Mouse (Mus musculus) neural tube, embryonic 15.5 days (tissue): Measurements from ENCODE around the gene Kras. TPM values are rescaled to one million over a fixed set of nuclear protein-coding genes. Genes with fewer than 3 reads are reported as not detected.
A peak's percentile ranks its signal among the peaks of the same experiment; 100 is the strongest.

ENCODE experiments used
- ATAC-seq: fragments of 200-750 bp; cut with Nextera tagmentation; 2 replicates; pipeline ENCODE4 v1.8.0; 2017; ENCODE audit warnings: mild to moderate bottlenecking, moderate TSS enrichment, moderate library complexity; ENCODE audit not compliant: low FRiP score
- H3K27ac ChIP-seq: fragments of 300-500 bp; sonication (generic); replicated peaks from 2 replicates; pipeline ENCODE4 v1.5.1; 2015; ENCODE audit warnings: mild to moderate bottlenecking, inconsistent platforms
- H3K27me3 ChIP-seq: fragments of 300-500 bp; sonication (generic); replicated peaks from 2 replicates; pipeline ENCODE4 v1.6.1; 2015; ENCODE audit warnings: inconsistent platforms
- H3K36me3 ChIP-seq: fragments of 300-500 bp; sonication (generic); 2 replicates; pipeline ENCODE4 v1.6.1; 2015; ENCODE audit warnings: inconsistent platforms
- H3K4me1 ChIP-seq: fragments of 300-500 bp; sonication (generic); 2 replicates; pipeline ENCODE4 v1.6.1; 2015; ENCODE audit warnings: inconsistent platforms
- H3K4me2 ChIP-seq: fragments of 300-500 bp; sonication (generic); 2 replicates; pipeline ENCODE4 v1.6.1; 2015; ENCODE audit warnings: inconsistent platforms, mild to moderate bottlenecking, moderate library complexity
- H3K4me3 ChIP-seq: fragments of 300-500 bp; sonication (generic); replicated peaks from 2 replicates; pipeline ENCODE4 v1.5.1; 2015; ENCODE audit warnings: mild to moderate bottlenecking, inconsistent platforms
- H3K9ac ChIP-seq: fragments of 300-500 bp; sonication (generic); replicated peaks from 2 replicates; pipeline ENCODE4 v1.6.1; 2015; ENCODE audit warnings: mild to moderate bottlenecking, inconsistent platforms
- H3K9me3 ChIP-seq: fragments of 300-500 bp; sonication (generic); replicated peaks from 2 replicates; pipeline ENCODE4 v1.6.1; 2016; ENCODE audit warnings: inconsistent platforms
- WGBS: fragments of 180-500 bp; shearing (Covaris S2); methylation state at CpG from one replicate; pipeline ENCODE4 v1.1.7; 2015; ENCODE audit warnings: mixed read lengths; 5-methylcytosine and 5-hydroxymethylcytosine counted together
- polyA plus RNA-seq: library from polyadenylated mRNA; unstranded; fragments of >200 nt; fragmentation: Nextera tagmentation; extraction: Ambion mirVana; gene quantifications from 2 replicates; pipeline ENCODE4 v1.2.1, GENCODE M21; 2015

The Kras gene
- polyA plus RNA-seq, 1 experiment from 2014 or later, result 69.6 TPM

DNA sequence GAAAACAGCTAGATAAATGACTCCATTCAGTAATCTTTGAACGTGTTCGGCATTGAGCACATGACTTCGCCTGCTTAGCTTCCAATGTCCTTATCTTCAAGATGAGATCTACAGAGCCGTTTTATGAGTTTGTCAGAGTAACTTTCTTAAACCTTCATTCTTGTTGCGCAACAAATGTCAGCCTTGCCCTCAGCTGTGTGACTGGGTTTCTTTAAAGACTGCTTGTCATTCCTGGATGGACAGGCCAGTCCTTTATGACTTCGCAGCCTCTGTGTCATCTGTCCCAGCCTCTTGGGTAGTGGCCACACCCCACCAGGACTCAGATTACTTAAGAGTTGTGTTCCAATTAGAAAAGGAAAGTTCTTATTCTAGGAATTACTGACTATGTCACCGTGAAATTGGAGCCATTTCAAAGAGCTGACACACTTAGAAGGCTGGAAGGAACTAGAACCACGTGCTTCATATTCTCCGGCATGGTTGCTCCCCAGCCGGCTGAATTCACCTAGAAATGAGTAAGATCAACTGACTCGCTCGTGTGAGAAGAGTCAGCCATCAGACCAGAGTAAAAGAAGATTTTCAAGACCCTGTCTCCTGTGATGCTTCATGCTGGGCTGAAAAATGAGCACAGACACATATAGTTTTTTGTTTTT is 24.1 kb upstream of the Kras start:
- Histone ChIP-seq H3K9ac (no peak overlapping the region), H3K4me1 (peaks cover 7% of the 10 kb centered on the region), H3K36me3 (no peaks in the 10 kb centered on the region), H3K4me2 (no peak overlapping the region), H3K27me3 (no peaks in the 10 kb centered on the region), H3K4me3 (no peak overlapping the region), H3K9me3 (no peaks in the 10 kb centered on the region), H3K27ac (no peak overlapping the region)
- no peak for ATAC-seq
- WGBS, result 81% methylated on average over 12 of the region's 12 CpGs

GRCm38 (mm10) chr6:145272142-145272937 is 22.3 kb upstream of the Kras start:
- Histone ChIP-seq H3K4me1 (peaks cover 7% of the 10 kb centered on the region), H3K27ac (no peak overlapping the region), H3K27me3 (no peaks in the 10 kb centered on the region), H3K9me3 (no peaks in the 10 kb centered on the region), H3K36me3 (no peaks in the 10 kb centered on the region), H3K9ac (no peak overlapping the region), H3K4me3 (no peak overlapping the region), H3K4me2 (no peak overlapping the region)
- ATAC-seq, result no peak
- WGBS, result 91% methylated on average over 10 of the region's 10 CpGs

DNA sequence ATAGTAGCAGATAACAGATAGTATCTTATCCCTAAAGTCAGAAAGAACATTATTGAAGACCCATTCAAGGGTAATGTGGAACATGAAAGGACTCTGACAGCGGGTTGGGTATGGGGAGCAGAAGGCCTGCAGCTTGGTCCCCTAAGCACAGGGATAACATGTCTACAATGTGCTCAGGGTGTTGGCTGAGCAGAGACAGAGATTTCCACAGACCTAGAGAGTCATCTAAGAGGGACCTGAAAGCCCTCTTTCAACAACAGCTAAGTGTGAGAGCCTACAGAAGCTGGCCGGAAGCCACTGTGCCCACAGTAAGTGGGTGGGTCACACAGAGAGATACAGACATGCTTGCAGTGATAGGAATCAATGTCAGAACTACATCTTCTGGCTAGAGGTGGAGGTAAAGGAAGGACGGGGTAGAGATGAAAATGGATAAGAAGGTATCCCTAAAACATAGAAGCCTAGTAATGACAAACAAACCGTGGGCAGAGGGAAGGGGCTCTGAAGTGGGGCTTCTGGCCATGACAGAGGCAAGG is 19.3 kb upstream of the Kras start:
- 86% methylated on average over 4 of the region's 4 CpGs for WGBS
- no peaks in the 10 kb centered on the region for H3K9me3 ChIP-seq
- H3K4me3 ChIP-seq, result no peak overlapping the region
- H3K27me3 ChIP-seq, result no peaks in the 10 kb centered on the region
- no peaks in the 10 kb centered on the region for H3K4me1 ChIP-seq
- no peak for ATAC-seq
- H3K36me3 ChIP-seq, result no peaks in the 10 kb centered on the region
- no peak overlapping the region for H3K4me2 ChIP-seq
- H3K27ac ChIP-seq, result no peak overlapping the region
- H3K9ac ChIP-seq, result no peak overlapping the region

- H3K27me3 ChIP-seq, result no peaks in the 10 kb centered on the region
- H3K9me3 ChIP-seq, result no peaks in the 10 kb centered on the region
- H3K36me3 ChIP-seq, result no peaks in the 10 kb centered on the region
- no peak overlapping the region for H3K4me2 ChIP-seq
- H3K9ac ChIP-seq, result no peak overlapping the region
- WGBS, result 86% methylated on average over 6 of the region's 6 CpGs
- H3K27ac ChIP-seq, result no peak overlapping the region
- no peaks in the 10 kb centered on the region for H3K4me1 ChIP-seq
- no peak overlapping the region for H3K4me3 ChIP-seq
- no peak for ATAC-seq
Measured at GRCm38 (mm10) chr6:145267692-145268091, 17.7 kb upstream of the Kras start.

- Histone ChIP-seq H3K36me3 (no peaks in the 10 kb centered on the region), H3K4me1 (no peaks in the 10 kb centered on the region), H3K27ac (no peak overlapping the region), H3K9me3 (no peaks in the 10 kb centered on the region), H3K4me2 (no peak overlapping the region), H3K4me3 (no peak overlapping the region), H3K27me3 (no peaks in the 10 kb centered on the region), H3K9ac (no peak overlapping the region)
- ATAC-seq, result no peak
- 85% methylated on average over 7 of the region's 7 CpGs for WGBS
Measured at GRCm38 (mm10) chr6:145262314-145262713, 12.3 kb upstream of the Kras start.

- ATAC-seq, result no peak
- no peak overlapping the region for H3K4me2 ChIP-seq
Measured at GRCm38 (mm10) chr6:145256701-145257073, 6.6 kb upstream of the Kras start.

DNA sequence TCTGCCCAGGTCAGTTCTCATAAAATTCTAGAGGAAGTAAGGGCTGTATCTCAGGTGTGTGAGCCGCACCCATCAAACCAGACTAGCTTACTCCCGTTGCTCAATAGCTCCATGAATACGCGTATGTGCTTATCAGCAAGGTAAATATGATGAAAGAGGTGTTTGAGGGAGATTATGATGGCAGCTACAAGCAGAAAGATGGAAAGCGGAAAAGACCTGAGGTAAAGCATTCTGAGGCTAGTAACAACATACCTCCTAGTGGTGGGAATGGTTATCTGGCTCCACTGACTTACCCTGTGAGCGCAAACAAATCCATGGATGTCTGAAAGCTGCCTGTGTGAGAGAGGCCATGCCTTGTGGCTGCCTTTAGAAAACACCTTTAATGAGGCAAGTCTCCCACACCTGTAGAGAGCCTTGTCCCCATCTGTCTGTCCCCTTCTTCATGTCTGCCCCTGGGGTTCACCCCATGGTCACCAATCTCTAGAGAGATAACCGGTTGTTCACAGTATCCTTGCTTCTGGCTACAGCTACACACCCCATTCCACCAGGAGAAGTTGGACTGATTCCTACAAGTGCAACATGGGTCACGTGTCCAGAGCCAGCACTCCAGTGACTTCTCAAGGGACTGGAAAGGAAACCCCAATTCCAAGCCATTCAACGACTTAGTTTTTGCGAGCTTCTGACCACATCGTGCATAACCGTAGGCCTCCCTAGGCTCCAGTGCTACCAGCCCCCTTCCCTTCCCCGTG is 6.1 kb upstream of the Kras start:
- H3K4me3 ChIP-seq, result no peak overlapping the region
- WGBS, result 90% methylated on average over 13 of the region's 13 CpGs
- peaks cover 7% of the 10 kb centered on the region; the same call in 1 of the 2 replicates for H3K4me1 ChIP-seq
- no peak overlapping the region for H3K9ac ChIP-seq
- no peaks in the 10 kb centered on the region for H3K27me3 ChIP-seq
- H3K4me2 ChIP-seq, result no peak overlapping the region
- H3K9me3 ChIP-seq, result no peaks in the 10 kb centered on the region
- H3K36me3 ChIP-seq, result no peaks in the 10 kb centered on the region
- no peak for ATAC-seq
- H3K27ac ChIP-seq, result no peak overlapping the region

More at GRCm38 (mm10) chr6:145256701-145257073, 6.6 kb upstream of the Kras start:
- H3K9me3 ChIP-seq, result no peaks in the 10 kb centered on the region
- H3K9ac ChIP-seq, result no peak overlapping the region
- H3K4me1 ChIP-seq, result peaks cover 1% of the 10 kb centered on the region; the same call in 1 of the 2 replicates
- no peaks in the 10 kb centered on the region for H3K36me3 ChIP-seq
- WGBS, result 43% methylated on average over 2 of the region's 2 CpGs
- no peak overlapping the region for H3K27ac ChIP-seq
- H3K27me3 ChIP-seq, result no peaks in the 10 kb centered on the region
- no peak overlapping the region for H3K4me3 ChIP-seq

- 8% methylated on average over 16 of the region's 16 CpGs for WGBS
- H3K27me3 ChIP-seq, result no peaks in the 10 kb centered on the region
- peak overlapping the region; percentile 89 for H3K4me3 ChIP-seq
- H3K36me3 ChIP-seq, result no peaks in the 10 kb centered on the region
- peaks cover 28% of the 10 kb centered on the region for H3K4me1 ChIP-seq
- H3K9ac ChIP-seq, result peak overlapping the region; percentile 89
- peak; percentile 25; the same call in 1 of the 2 replicates for ATAC-seq
- H3K4me2 ChIP-seq, result peak overlapping the region; percentile 78
- H3K9me3 ChIP-seq, result no peaks in the 10 kb centered on the region
- H3K27ac ChIP-seq, result peak overlapping the region; percentile 87
Measured at GRCm38 (mm10) chr6:145250820-145251219, 781 bp upstream of the Kras start.

DNA sequence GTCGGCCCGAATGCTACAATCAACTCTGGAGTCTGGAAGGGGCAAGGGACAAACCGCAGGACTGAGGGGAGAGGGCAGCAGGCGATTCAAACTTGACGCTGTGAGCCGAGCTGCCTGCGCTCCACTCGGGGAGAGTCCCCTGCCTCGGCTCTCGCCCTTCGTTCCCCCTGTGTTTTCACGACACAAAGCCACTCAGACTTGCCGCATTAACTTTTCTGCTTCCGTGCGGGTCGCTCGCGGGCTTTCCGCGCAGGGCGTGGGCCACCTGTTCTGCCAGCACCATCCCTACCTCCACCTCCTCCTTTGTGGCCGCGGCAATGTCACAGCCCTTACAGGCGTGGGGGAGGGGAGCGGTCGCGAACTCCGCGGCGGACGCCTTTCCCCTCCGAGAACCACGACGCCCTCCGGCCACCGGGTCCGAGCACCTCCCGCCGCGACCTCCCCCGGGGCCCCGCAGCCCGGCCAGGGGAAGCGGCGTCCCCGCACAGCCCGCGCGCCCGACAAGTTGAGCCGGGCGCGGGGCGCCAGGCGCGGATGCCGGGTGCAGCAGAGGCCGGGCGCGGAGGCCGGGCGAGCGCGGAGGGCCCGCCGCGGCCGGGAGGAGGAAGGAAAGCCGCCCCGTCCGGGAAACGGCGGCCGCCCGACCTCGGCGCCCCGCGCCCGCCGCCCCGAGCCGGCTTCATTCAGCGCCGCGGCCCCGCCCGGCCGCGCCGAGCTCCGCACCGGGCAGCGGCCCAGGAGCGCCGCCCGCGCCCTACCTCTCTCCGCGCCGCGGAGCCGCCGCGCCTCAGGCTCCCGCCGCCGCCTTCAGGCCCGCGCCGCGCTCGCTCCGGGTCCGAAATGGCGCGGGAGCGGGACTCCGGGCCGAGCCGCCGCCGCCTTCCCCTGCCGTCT is 501 bp downstream of the Kras start:
- peaks cover 6% of the 10 kb centered on the region; the same call in 1 of the 2 replicates for H3K36me3 ChIP-seq
- peak; percentile 70 for ATAC-seq
- 1% methylated on average over 72 of the region's 124 CpGs for WGBS
- H3K27me3 ChIP-seq, result no peaks in the 10 kb centered on the region
- peak overlapping the region; percentile 89 for H3K9ac ChIP-seq
- H3K9me3 ChIP-seq, result no peaks in the 10 kb centered on the region
- peak overlapping the region; percentile 78 for H3K4me2 ChIP-seq
- H3K27ac ChIP-seq, result peak overlapping the region; percentile 87
- H3K4me3 ChIP-seq, result peak overlapping the region; percentile 89
- peaks cover 28% of the 10 kb centered on the region for H3K4me1 ChIP-seq

- Histone ChIP-seq H3K4me3 (peak overlapping the region; percentile 12), H3K4me1 (peaks cover 28% of the 10 kb centered on the region), H3K9ac (no peak overlapping the region), H3K27me3 (no peaks in the 10 kb centered on the region), H3K27ac (no peak overlapping the region), H3K4me2 (peak overlapping the region; percentile 78), H3K36me3 (peaks cover 11% of the 10 kb centered on the region; the same call in 1 of the 2 replicates), H3K9me3 (no peaks in the 10 kb centered on the region)
- 69% methylated on average over 3 of the region's 3 CpGs for WGBS
- no peak for ATAC-seq
Measured at GRCm38 (mm10) chr6:145247886-145248285, 2.2 kb downstream of the Kras start.

DNA sequence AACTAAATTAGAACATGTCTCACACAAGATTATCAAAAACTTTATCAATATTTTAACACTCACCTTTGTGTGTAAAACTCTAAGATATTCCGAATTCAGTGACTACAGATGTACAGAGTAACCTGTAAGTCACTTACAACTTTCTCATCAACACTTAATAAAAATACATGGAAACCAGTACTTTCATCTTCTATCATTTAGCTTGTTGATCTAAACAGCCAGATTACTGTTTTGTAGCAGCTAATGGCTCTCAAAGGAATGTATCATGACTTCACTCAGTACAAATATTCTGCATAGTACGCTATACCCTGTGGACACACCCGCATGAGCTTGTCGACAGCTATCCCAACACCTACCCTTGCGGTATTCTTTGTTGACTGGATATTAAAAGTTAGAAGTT is 3.2 kb downstream of the Kras start:
- H3K27me3 ChIP-seq, result no peaks in the 10 kb centered on the region
- WGBS, result 84% methylated on average over 5 of the region's 5 CpGs
- H3K4me3 ChIP-seq, result no peak overlapping the region
- H3K36me3 ChIP-seq, result peaks cover 11% of the 10 kb centered on the region; the same call in 1 of the 2 replicates
- H3K27ac ChIP-seq, result no peak overlapping the region
- no peak overlapping the region for H3K9ac ChIP-seq
- peaks cover 28% of the 10 kb centered on the region for H3K4me1 ChIP-seq
- ATAC-seq, result no peak
- no peak overlapping the region for H3K4me2 ChIP-seq
- no peaks in the 10 kb centered on the region for H3K9me3 ChIP-seq
